Mouse (Mus musculus): ENCODE data around the gene Pde8b.

- TF ChIP-seq CTCF (IDR thresholded peaks at IDR 0.05; ENCODE audit: low read depth, low read length) (no peak), POLR2A (IDR thresholded peaks at IDR 0.05; ENCODE audit: insufficient read depth, low read length) (no peak), EP300 (IDR thresholded peaks at IDR 0.05; ENCODE audit: insufficient read depth, low read depth, low read length) (no peak)
These were observed 61.0 kb downstream of the Pde8b start for GRCm38 (mm10) chr13:95189111-95189510.

All from ES-Bruce4 (cell line).